Mouse (Mus musculus) frontal cortex, postnatal 10 days (tissue): Measurements from ENCODE around the gene Gramd1a.

Experiments
- DNase-seq, 2 experiments: peaks; one replicate each; pipeline ENCODE4 v3.0.0; 2022; ENCODE audit warnings: low spot score in 2 of 2, mixed read lengths in 1 of 2

The Gramd1a gene

GRCm38 (mm10) chr7:31123697-31124096 is 32.0 kb downstream of the Gramd1a start:
- no peak for DNase-seq

GRCm38 (mm10) chr7:31122641-31123631 is 32.8 kb downstream of the Gramd1a start:
- DNase-seq: no peak

- DNase-seq: no peak
Observed at GRCm38 (mm10) chr7:31119556-31119955, 36.1 kb downstream of the Gramd1a start.

GRCm38 (mm10) chr7:31118486-31118885 is 37.2 kb downstream of the Gramd1a start:
- DNase-seq: no peak

- DNase-seq: no peak
Observed at GRCm38 (mm10) chr7:31117465-31117864, 38.2 kb downstream of the Gramd1a start.

GRCm38 (mm10) chr7:31116721-31117145 is 39.0 kb downstream of the Gramd1a start:
- no peak for DNase-seq

GRCm38 (mm10) chr7:31115587-31116043 is 40.1 kb downstream of the Gramd1a start:
- DNase-seq: peak in 1 of 2 experiments; percentile 67

- DNase-seq: no peak
Observed at GRCm38 (mm10) chr7:31115182-31115581, 40.5 kb downstream of the Gramd1a start, which contains the start of gene Hpn. Gene Hpn, minus strand, starts transcription at chr7:31115290.

GRCm38 (mm10) chr7:31114646-31115045 is 41.0 kb downstream of the Gramd1a start:
- no peak for DNase-seq

- DNase-seq: no peak
Observed at GRCm38 (mm10) chr7:31113800-31114199, 41.9 kb downstream of the Gramd1a start.

GRCm38 (mm10) chr7:31112036-31112435 is 43.7 kb downstream of the Gramd1a start:
- no peak for DNase-seq

GRCm38 (mm10) chr7:31110861-31111385 is 44.8 kb downstream of the Gramd1a start:
- DNase-seq: no peak

GRCm38 (mm10) chr7:31109796-31110195 is 45.9 kb downstream of the Gramd1a start:
- DNase-seq: no peak

- DNase-seq: no peak
Observed at GRCm38 (mm10) chr7:31109091-31109490, 46.6 kb downstream of the Gramd1a start.

GRCm38 (mm10) chr7:31107781-31108180 is 47.9 kb downstream of the Gramd1a start:
- no peak for DNase-seq

- no peak for DNase-seq
Observed at GRCm38 (mm10) chr7:31106166-31106565, 49.5 kb downstream of the Gramd1a start.

- no peak for DNase-seq
Observed at GRCm38 (mm10) chr7:31105061-31105768, 50.5 kb downstream of the Gramd1a start.

GRCm38 (mm10) chr7:31100786-31101185 is 54.9 kb downstream of the Gramd1a start:
- DNase-seq: no peak

- DNase-seq: no peak
Observed at GRCm38 (mm10) chr7:31099612-31099982, 56.1 kb downstream of the Gramd1a start.

GRCm38 (mm10) chr7:31098697-31099611 is 56.7 kb downstream of the Gramd1a start:
- no peak for DNase-seq
